Mouse (Mus musculus): Measurements from ENCODE around the gene Smoc1.

Smoc1 gene

GRCm38 (mm10) chr12:81131114-81131513, 104.5 kb downstream of the Smoc1 start:
- no peak for DNase-seq (ENCODE audit: low spot score)

- peak; percentile 5 for DNase-seq (ENCODE audit: low spot score)
These were observed 106.6 kb downstream of the Smoc1 start for GRCm38 (mm10) chr12:81133055-81133665.

DNA sequence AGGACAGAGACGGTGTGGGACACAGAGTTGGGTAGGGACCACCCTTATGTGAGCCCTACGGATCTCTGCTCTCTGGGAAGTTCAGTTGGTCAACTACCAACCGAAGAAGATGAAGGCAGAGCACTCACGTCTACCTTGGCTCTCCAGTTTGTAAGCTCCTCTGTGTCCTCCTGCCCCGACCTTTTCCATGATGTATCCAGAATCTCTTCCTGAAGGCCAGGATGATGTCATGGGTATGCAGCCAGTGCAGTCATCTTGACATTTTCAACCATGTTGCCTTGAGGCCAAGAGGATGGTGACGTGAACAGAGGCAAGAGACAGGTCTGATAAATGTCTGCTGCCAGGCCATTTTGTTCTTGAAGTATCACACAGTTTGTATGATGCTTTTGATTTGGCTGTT, 111.6 kb downstream of the Smoc1 start:
- DNase-seq (ENCODE audit: low spot score), result no peak

DNA sequence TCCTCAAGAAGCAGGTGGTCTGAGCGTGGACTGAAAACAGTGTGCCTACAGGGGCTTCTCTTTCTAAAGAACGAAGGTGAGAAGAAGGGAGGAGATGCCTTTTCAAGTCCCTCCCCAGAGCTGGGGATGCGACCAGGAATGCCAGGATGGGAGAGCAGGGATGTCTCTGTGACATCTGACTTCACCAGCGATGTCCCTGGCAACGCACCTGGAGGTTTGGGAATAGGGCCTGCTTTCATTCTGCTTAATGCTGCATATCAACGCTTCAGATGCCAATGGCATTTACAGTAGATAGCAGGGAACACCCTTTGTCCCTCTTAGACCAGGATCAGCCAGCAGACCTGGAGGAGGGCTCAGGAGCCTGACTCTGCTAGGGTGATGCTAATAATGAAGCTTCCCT, 112.9 kb downstream of the Smoc1 start:
- DNase-seq (ENCODE audit: low spot score), result no peak

GRCm38 (mm10) chr12:81140594-81141328, 114.2 kb downstream of the Smoc1 start:
- no peak for DNase-seq (ENCODE audit: low spot score)

- no peak for DNase-seq (ENCODE audit: low spot score)
These were observed 114.7 kb downstream of the Smoc1 start for GRCm38 (mm10) chr12:81141329-81141711.

DNA sequence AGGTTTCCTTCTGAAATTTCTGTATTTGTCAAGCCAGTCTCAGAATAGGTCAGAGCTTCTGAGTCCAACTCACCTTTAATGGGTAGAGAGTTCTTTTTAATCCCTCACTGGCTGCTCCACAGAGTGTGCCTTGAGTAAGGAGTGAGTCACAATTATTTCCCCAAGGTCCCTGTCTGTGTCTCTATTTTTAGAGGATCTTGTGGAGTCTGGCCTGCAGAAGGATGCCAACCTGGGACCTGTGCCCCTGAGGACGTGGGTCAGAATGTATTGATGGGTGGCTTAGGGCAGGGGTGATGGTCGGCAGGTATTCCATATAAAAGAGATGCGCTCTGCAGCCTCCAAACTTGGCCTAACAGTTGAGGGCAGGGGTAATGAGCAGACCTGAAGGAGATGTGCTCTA, 115.6 kb downstream of the Smoc1 start:
- DNase-seq (ENCODE audit: low spot score), result no peak

- DNase-seq (ENCODE audit: low spot score), result no peak
These were observed 117.6 kb downstream of the Smoc1 start for GRCm38 (mm10) chr12:81144201-81144600.

- DNase-seq (ENCODE audit: low spot score), result no peak
These were observed 120.0 kb downstream of the Smoc1 start for GRCm38 (mm10) chr12:81146417-81147180.

DNA sequence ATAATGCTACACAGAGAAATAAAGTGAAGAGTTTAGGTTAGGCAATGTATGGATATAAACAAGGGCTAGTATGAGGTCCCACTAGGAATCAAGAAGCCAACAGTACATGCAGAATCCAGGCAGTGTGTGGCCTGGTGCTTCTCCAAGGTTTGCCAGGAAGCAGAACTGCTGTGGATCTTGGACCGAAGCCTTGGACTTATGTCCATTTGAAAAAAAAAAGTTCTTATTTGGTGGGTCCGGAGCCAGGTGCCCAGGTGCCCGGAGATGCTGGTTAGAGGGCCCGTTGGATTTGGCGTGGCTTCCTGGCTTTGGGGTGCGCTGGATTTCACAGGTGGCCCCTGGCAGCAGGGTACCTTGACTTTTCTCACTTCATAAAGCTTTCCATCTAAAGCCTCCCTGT, 121.3 kb downstream of the Smoc1 start:
- DNase-seq (ENCODE audit: low spot score), result no peak

DNA sequence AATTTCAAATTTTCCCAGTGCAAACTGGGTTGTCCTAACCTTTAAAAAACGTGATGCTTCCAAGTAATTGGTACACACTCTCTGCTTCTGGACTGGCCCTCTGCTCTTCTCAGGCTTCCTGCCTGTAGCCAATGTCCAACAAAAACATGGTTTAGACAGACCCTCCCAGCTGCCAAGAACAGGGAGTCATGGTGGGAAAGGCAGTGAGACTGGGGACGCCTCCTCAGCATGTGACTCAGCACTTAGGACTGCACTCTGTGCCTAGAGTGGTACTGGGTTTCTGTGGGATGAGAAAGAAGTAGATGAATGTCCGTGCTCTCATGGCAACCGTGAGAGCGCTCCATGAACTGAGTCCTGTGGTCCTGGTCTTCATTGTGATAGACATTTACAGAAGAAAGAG, 124.3 kb downstream of the Smoc1 start:
- DNase-seq (ENCODE audit: low spot score), result no peak

- DNase-seq (ENCODE audit: low spot score), result no peak
These were observed 125.5 kb downstream of the Smoc1 start for GRCm38 (mm10) chr12:81152082-81152481.

- DNase-seq (ENCODE audit: low spot score), result no peak
These were observed 129.1 kb downstream of the Smoc1 start for GRCm38 (mm10) chr12:81155675-81156074.

DNA sequence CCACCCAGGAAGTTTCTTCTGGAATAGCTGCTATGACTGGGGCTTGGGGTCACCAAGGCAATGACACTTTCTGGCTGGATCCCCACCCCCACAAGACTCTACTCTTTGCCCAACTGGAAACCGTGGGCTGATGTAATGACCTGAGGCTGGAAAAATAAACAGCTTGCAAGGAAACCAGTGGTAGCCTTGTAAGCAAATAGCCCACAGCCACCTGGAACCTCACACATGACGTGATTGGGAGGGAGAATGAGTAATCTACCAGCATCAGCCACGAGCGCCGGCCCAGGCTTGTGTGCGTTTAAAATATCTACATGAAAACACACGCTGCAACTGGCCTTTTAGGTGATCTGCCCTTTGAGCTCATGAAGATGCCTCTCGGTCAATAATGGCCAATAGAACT, 130.2 kb downstream of the Smoc1 start:
- DNase-seq (ENCODE audit: low spot score), result no peak

DNA sequence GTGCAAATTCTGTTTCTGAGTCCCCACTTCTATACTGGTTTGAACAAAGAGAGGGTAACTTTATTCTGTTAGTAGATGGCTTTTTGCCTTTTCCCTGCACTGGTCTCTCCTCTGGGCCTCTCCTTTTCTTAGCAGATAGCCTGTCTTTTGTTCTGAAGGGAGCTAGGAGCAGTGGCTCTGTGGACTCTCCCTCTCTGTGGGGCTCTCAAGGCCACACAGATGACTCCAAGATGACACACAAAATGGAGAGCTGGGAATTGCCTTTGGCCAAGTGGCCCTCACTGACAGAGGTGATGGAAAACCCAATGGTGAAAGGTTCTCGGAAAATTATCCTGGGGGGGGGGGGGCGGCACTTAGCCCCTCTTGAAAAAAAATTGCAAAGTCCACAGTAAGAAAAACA, 133.3 kb downstream of the Smoc1 start:
- DNase-seq (ENCODE audit: low spot score), result no peak

DNA sequence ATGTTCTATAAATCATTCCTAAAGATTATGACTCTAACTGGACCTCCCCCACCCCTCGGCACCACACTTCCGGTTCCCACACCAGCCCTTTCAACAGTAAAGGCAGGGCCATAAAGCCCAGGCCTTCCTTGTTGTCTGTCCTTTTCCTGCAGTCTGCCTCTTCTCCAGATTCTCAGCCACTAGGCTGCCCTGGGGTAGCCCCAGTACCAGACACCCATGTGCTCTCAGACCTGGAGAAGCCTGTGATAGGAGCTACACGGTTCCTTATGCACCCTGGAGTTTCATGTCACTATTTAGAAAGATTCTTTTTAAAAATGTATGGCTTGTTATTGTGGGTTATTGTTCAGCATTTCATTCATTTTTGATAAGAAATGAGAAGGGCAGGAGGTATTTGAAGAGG, 133.8 kb downstream of the Smoc1 start:
- no peak for DNase-seq (ENCODE audit: low spot score)

DNA sequence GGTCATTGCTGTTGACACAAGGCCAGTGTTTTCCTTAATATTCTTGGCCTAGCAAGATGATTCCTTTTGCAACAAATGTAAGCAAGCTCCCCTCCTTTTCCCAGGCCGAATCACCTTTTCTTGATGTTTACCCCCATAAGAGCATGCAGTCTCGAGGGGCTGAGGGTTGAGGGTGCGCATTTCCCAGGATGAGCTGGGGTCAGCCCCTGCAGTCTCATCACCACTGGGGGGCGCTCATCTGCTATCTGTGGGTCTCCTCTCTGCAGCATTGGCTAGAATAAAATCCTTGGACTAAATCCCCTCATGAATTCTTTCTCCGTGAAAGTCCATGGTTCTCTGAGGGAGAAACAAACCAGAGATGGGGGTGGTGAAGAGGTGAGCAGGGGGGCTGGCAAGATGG, 134.2 kb downstream of the Smoc1 start:
- peak; percentile 68 for DNase-seq (ENCODE audit: low spot score)

GRCm38 (mm10) chr12:81161282-81161681, 134.7 kb downstream of the Smoc1 start:
- no peak for DNase-seq (ENCODE audit: low spot score)

- no peak for DNase-seq (ENCODE audit: low spot score)
These were observed 136.5 kb downstream of the Smoc1 start for GRCm38 (mm10) chr12:81163131-81163530.

- DNase-seq (ENCODE audit: low spot score), result no peak
These were observed 137.0 kb downstream of the Smoc1 start for GRCm38 (mm10) chr12:81163566-81163965.

DNA sequence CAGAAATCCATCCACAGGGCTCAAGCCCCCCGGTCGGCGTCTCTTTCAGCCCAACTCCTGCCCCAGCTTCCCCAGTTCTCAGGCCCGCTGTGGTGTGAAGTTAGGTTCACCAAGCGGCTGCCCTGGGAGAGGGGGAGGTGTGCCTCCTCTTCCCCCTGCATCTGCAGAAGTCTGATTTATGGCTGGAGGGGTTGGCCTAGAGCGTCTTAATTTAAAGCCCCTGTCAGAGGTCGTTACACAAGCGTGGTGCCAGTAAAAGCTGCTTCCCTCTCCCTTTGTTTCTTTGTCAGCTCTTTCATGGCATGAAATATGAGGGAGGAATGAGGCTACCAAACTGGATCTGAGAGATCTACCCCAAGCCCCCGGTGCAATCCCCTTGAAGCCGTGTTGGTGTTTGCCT, 139.5 kb downstream of the Smoc1 start:
- no peak for DNase-seq (ENCODE audit: low spot score)

DNA sequence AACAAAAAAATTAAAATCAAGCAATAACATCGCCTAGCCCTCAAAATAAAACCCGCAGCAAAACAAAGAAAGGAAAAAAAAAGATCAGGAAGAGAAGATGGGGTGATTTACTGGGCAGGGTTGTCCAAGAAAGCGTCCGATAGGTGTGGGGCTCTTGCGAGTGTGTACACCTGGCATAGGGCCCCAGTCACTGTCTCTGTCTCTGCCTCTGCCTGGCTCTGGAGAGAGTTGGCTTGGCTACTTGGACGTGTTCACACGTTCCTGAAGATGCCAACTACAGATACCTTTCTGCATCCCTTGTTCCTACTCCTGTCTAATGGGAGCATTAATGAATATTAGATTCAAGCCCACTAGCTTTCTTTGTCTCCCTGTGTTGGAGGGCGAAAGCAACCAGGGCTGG, 140.0 kb downstream of the Smoc1 start:
- no peak for DNase-seq (ENCODE audit: low spot score)

DNA sequence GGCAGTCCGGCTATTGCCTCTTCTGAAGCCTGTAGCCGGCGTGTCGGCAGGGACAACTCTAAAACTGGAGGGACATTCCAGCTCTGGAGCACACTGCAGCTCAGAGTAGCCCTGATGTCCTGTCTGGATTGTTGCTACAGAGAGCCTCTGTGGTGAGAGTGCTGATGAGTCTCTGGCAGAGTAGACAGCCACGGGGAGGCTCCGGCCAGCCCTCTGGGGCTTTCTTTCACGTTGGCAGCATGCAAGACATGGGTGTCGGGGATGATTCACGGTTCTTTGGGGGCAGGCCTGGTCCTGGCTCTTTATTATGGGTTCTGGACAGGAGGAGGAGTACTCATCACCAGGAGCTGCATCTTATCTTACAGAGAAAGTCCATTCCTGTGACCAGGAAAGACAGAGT, 140.5 kb downstream of the Smoc1 start:
- DNase-seq (ENCODE audit: low spot score), result no peak

Measured in retina, embryonic 14.5 days (tissue).